Mouse (Mus musculus): ENCODE measurements at regions not wholly inside any gene's neighbourhood (a gene's known extent, or its start where the extent isn't known, plus 50 kb on each side); places are given as distances from the start of the nearest gene placed in this dataset.

GRCm38 (mm10) chr10:26434586-26434985 is 58.8 kb upstream of the L3mbtl3 start:
- DNase-seq (ENCODE audit: extremely low read depth, low read depth): no peak

- no peak for DNase-seq (ENCODE audit: extremely low read depth, low read depth)
Measured at GRCm38 (mm10) chr10:26440720-26441119, 64.9 kb upstream of the L3mbtl3 start.

GRCm38 (mm10) chr10:26484311-26484710 is 108.5 kb upstream of the L3mbtl3 start:
- no peak for DNase-seq (ENCODE audit: extremely low read depth, low read depth)

GRCm38 (mm10) chr10:26491351-26491750 is 115.6 kb upstream of the L3mbtl3 start:
- DNase-seq (ENCODE audit: extremely low read depth, low read depth): no peak

- DNase-seq (ENCODE audit: extremely low read depth, low read depth): no peak
Measured at GRCm38 (mm10) chr10:26492146-26492545, 116.4 kb upstream of the L3mbtl3 start.

GRCm38 (mm10) chr10:26492856-26493484 is 117.2 kb upstream of the L3mbtl3 start:
- no peak for DNase-seq (ENCODE audit: extremely low read depth, low read depth)

GRCm38 (mm10) chr10:26493801-26494200 is 118.0 kb upstream of the L3mbtl3 start:
- no peak for DNase-seq (ENCODE audit: extremely low read depth, low read depth)

GRCm38 (mm10) chr10:26494380-26494781 is 118.6 kb upstream of the L3mbtl3 start:
- peak; percentile 71 for DNase-seq (ENCODE audit: extremely low read depth, low read depth)

GRCm38 (mm10) chr10:26500265-26500935 is 124.6 kb upstream of the L3mbtl3 start:
- DNase-seq (ENCODE audit: extremely low read depth, low read depth): no peak

- DNase-seq (ENCODE audit: extremely low read depth, low read depth): no peak
Measured at GRCm38 (mm10) chr10:26520879-26521278, 145.1 kb upstream of the L3mbtl3 start.

- DNase-seq (ENCODE audit: extremely low read depth, low read depth): no peak
Measured at GRCm38 (mm10) chr10:26525848-26526546, 150.2 kb upstream of the L3mbtl3 start.

- no peak for DNase-seq (ENCODE audit: extremely low read depth, low read depth)
Measured at GRCm38 (mm10) chr10:26540189-26540588, 164.4 kb upstream of the L3mbtl3 start.

- DNase-seq (ENCODE audit: extremely low read depth, low read depth): no peak
Measured at GRCm38 (mm10) chr10:26544061-26544460, 168.3 kb upstream of the L3mbtl3 start.

GRCm38 (mm10) chr10:26544796-26545195 is 169.0 kb upstream of the L3mbtl3 start:
- no peak for DNase-seq (ENCODE audit: extremely low read depth, low read depth)

GRCm38 (mm10) chr10:26556246-26556645 is 180.5 kb upstream of the L3mbtl3 start:
- DNase-seq (ENCODE audit: extremely low read depth, low read depth): no peak

GRCm38 (mm10) chr10:26558118-26558517 is 182.3 kb upstream of the L3mbtl3 start:
- DNase-seq (ENCODE audit: extremely low read depth, low read depth): no peak

GRCm38 (mm10) chr10:26559323-26559722 is 183.6 kb upstream of the L3mbtl3 start:
- no peak for DNase-seq (ENCODE audit: extremely low read depth, low read depth)

- DNase-seq (ENCODE audit: extremely low read depth, low read depth): no peak
Measured at GRCm38 (mm10) chr10:26560456-26560855, 184.7 kb upstream of the L3mbtl3 start.

GRCm38 (mm10) chr10:26564462-26564861 is 188.7 kb upstream of the L3mbtl3 start:
- DNase-seq (ENCODE audit: extremely low read depth, low read depth): peak; percentile 86

- DNase-seq (ENCODE audit: extremely low read depth, low read depth): no peak
Measured at GRCm38 (mm10) chr10:26567613-26568012, 185.6 kb upstream of the Arhgap18 start.

- no peak for DNase-seq (ENCODE audit: extremely low read depth, low read depth)
Measured at GRCm38 (mm10) chr10:26570468-26570867, 182.8 kb upstream of the Arhgap18 start.

GRCm38 (mm10) chr10:26571377-26571776 is 181.8 kb upstream of the Arhgap18 start:
- no peak for DNase-seq (ENCODE audit: extremely low read depth, low read depth)
